Comparison of ENCODE assay signal across 15 mouse cellular contexts in genomic region chr1:22720714-22721113, GRCm38 (mm10).
"Had no signal": no experiment of that assay in that cellular context is flagged by ENCODE, and none has a peak within 500 bp of the region (broad histone marks: within the 10 kb centered on the region; RNA-seq: fewer than 3 reads in every experiment).

No protein-coding gene starts in this region.

- H3K9me3 ChIP-seq: neural tube, embryonic 15.5 days; stomach, embryonic 15.5 days had no signal

- DNase-seq: retina, postnatal 1 day; right cerebral cortex, adult 18-20 months; right cerebral cortex, postnatal 14 days; right cerebral cortex, postnatal 25 days; right cerebral cortex, postnatal 4 days; spleen, adult 18-20 months; thymus, adult 18-20 months; thymus, adult 2 months; thymus, postnatal 14 days; thymus, postnatal 25 days; thymus, postnatal 36 days; thymus, postnatal 4 days had no signal

- H3K36me3 ChIP-seq: neural tube, embryonic 15.5 days; stomach, embryonic 15.5 days had no signal

- H3K4me3 ChIP-seq: neural tube, embryonic 15.5 days; stomach, embryonic 15.5 days had no signal

- H3K4me1 ChIP-seq: neural tube, embryonic 15.5 days; stomach, embryonic 15.5 days had no signal

- H3K27me3 ChIP-seq: neural tube, embryonic 15.5 days; stomach, embryonic 15.5 days had no signal

- H3K27ac ChIP-seq: neural tube, embryonic 15.5 days; stomach, embryonic 15.5 days; stomach, postnatal 0 days had no signal

- H3K9ac ChIP-seq: neural tube, embryonic 15.5 days; stomach, embryonic 15.5 days had no signal

- H3K4me2 ChIP-seq: neural tube, embryonic 15.5 days; stomach, embryonic 15.5 days had no signal
